Mouse (Mus musculus) kidney, adult 11 months (tissue): Measurements from ENCODE around the gene Tmc8.

Source experiments
- DNase-seq: peaks from one replicate; pipeline ENCODE4 v3.0.0; 2022

Tmc8 gene

GRCm38 (mm10) chr11:117781993-117782704 is at the start of gene Tmc8, which contains the start of gene Tmc6:
Gene Tmc8, plus strand, starts transcription at chr11:117782076.
Gene Tmc6, minus strand, starts transcription at chr11:117782198.
- peak; percentile 29 for DNase-seq

- peak; percentile 58 for DNase-seq
These were observed 45.7 kb upstream of the Tmc8 start for GRCm38 (mm10) chr11:117736037-117736689.

- no peak for DNase-seq
These were observed 43.8 kb upstream of the Tmc8 start for GRCm38 (mm10) chr11:117738123-117738522.

- DNase-seq, result peak; percentile 54
These were observed 40.7 kb upstream of the Tmc8 start for GRCm38 (mm10) chr11:117741128-117741527.

- no peak for DNase-seq
These were observed 39.6 kb upstream of the Tmc8 start for GRCm38 (mm10) chr11:117742243-117742642.

- DNase-seq, result no peak
These were observed 39.2 kb upstream of the Tmc8 start for GRCm38 (mm10) chr11:117742715-117743114.

- no peak for DNase-seq
These were observed 38.3 kb upstream of the Tmc8 start for GRCm38 (mm10) chr11:117743454-117744030.

- DNase-seq, result no peak
These were observed 33.2 kb upstream of the Tmc8 start for GRCm38 (mm10) chr11:117748628-117749027.

GRCm38 (mm10) chr11:117749414-117749813 is 32.5 kb upstream of the Tmc8 start:
- DNase-seq, result no peak

- peak; percentile 35 for DNase-seq
These were observed 30.3 kb upstream of the Tmc8 start for GRCm38 (mm10) chr11:117751544-117751943.

GRCm38 (mm10) chr11:117755891-117756290 is 26.0 kb upstream of the Tmc8 start:
- DNase-seq, result no peak

- no peak for DNase-seq
These were observed 22.6 kb upstream of the Tmc8 start for GRCm38 (mm10) chr11:117759267-117759666.

- DNase-seq, result peak; percentile 45
These were observed 21.3 kb upstream of the Tmc8 start for GRCm38 (mm10) chr11:117760374-117761119.

- DNase-seq, result no peak
These were observed 20.1 kb upstream of the Tmc8 start for GRCm38 (mm10) chr11:117761801-117762200.

GRCm38 (mm10) chr11:117762246-117762645 is 19.6 kb upstream of the Tmc8 start:
- DNase-seq, result no peak

GRCm38 (mm10) chr11:117764319-117764718 is 17.6 kb upstream of the Tmc8 start:
- DNase-seq, result no peak

- DNase-seq, result no peak
These were observed 16.5 kb upstream of the Tmc8 start for GRCm38 (mm10) chr11:117765361-117765760.

GRCm38 (mm10) chr11:117766275-117766674 is 15.6 kb upstream of the Tmc8 start:
- DNase-seq, result no peak

GRCm38 (mm10) chr11:117768725-117769682 is 12.9 kb upstream of the Tmc8 start:
- no peak for DNase-seq

- DNase-seq, result no peak
These were observed 12.2 kb upstream of the Tmc8 start for GRCm38 (mm10) chr11:117769683-117770047.

GRCm38 (mm10) chr11:117770407-117770806 is 11.5 kb upstream of the Tmc8 start:
- no peak for DNase-seq

GRCm38 (mm10) chr11:117772352-117772751 is 9.5 kb upstream of the Tmc8 start:
- no peak for DNase-seq
